Mouse (Mus musculus) liver, adult 2 months (tissue): Measurements from ENCODE around the gene Hoxc12.

ENCODE experiments used
- CTCF ChIP-seq: fragments of 200-500 bp; IDR thresholded peaks from 2 replicates; pipeline ENCODE4 v1.5.1; 2011; ENCODE audit warnings: low read depth, low read length, control low read depth
- POLR2A ChIP-seq: fragments of 200-500 bp; IDR thresholded peaks from 2 replicates; pipeline ENCODE4 v1.6.1; 2011; ENCODE audit warnings: low read length, control low read depth; ENCODE audit not compliant: insufficient read depth; ENCODE audit errors: extremely low read depth

GRCm38 (mm10) chr15:102934897-102935296 is 1.7 kb upstream of the Hoxc12 start:
- TF ChIP-seq CTCF (no peak), POLR2A (no peak)
